Mouse (Mus musculus) megakaryocyte, embryonic 14.5 days (primary cell): ENCODE data around the gene Fgfr2. TPM values are rescaled to one million over a fixed set of nuclear protein-coding genes. Genes with fewer than 3 reads are reported as not detected.
"Not testable (repeated sequence)": the region's sequence is repeated elsewhere in the genome, so short reads cannot be mapped to it uniquely, and the experiment has no call there.

Experiments used
- H3K27me3 ChIP-seq: replicated peaks from 2 replicates; pipeline ENCODE3; 2012; ENCODE audit warnings: inconsistent platforms
- H3K36me3 ChIP-seq: replicated peaks from 2 replicates; pipeline ENCODE3; 2012; ENCODE audit warnings: low read length, inconsistent platforms, mixed read lengths
- H3K4me1 ChIP-seq: 2 replicates; pipeline ENCODE4 v1.6.1; 2012; ENCODE audit warnings: inconsistent platforms
- H3K4me3 ChIP-seq: replicated peaks from 2 replicates; pipeline ENCODE3; 2012; ENCODE audit warnings: moderate library complexity, mild to moderate bottlenecking, inconsistent platforms
- H3K9me3 ChIP-seq: 2 replicates; pipeline ENCODE4 v1.6.1; 2012; ENCODE audit warnings: inconsistent platforms
- FLI1 ChIP-seq: IDR thresholded peaks from 2 replicates; pipeline ENCODE4 v1.6.1; 2012; ENCODE audit warnings: low read length, inconsistent platforms, mixed read lengths
- GATA1 ChIP-seq: IDR thresholded peaks from 3 replicates; pipeline ENCODE4 v1.6.1; 2012; ENCODE audit warnings: mixed read lengths, low read length, inconsistent platforms, borderline replicate concordance
- polyA plus RNA-seq: library from polyadenylated mRNA; stranded (reverse); fragments of >175 nt; gene quantifications from 2 replicates; pipeline ENCODE4 v1.2.3, GENCODE M21; 2012; ENCODE audit warnings: low replicate concordance; ENCODE audit not compliant: insufficient read depth

Gene Fgfr2
- polyA plus RNA-seq, 1 experiment: 0.45 TPM

- H3K9me3 ChIP-seq: no peaks in the 10 kb centered on the region
- TF ChIP-seq GATA1 (no peak), FLI1 (no peak)
- H3K27me3 ChIP-seq: no peaks in the 10 kb centered on the region
Measured at GRCm38 (mm10) chr7:131162251-131162650, 1960.9 kb downstream of the Fgfr2 start.

GRCm38 (mm10) chr7:131153044-131153443 lies 1970.1 kb downstream of the Fgfr2 start:
- H3K4me1 ChIP-seq: peaks cover 3% of the 10 kb centered on the region
- TF ChIP-seq GATA1 (no peak), FLI1 (no peak)
- no peaks in the 10 kb centered on the region for H3K36me3 ChIP-seq
- H3K9me3 ChIP-seq: no peaks in the 10 kb centered on the region
- no peak overlapping the region for H3K4me3 ChIP-seq
- peaks cover 8% of the 10 kb centered on the region for H3K27me3 ChIP-seq

More at GRCm38 (mm10) chr7:131162251-131162650, 1960.9 kb downstream of the Fgfr2 start:
- H3K36me3 ChIP-seq: no peaks in the 10 kb centered on the region
- H3K4me1 ChIP-seq: no peaks in the 10 kb centered on the region
- H3K4me3 ChIP-seq: no peak overlapping the region

GRCm38 (mm10) chr7:131150179-131150578 lies 1973.0 kb downstream of the Fgfr2 start:
- TF ChIP-seq FLI1 (no peak), GATA1 (no peak)
- H3K27me3 ChIP-seq: peaks cover 4% of the 10 kb centered on the region
- no peak overlapping the region for H3K4me3 ChIP-seq
- peaks cover 3% of the 10 kb centered on the region for H3K4me1 ChIP-seq
- H3K9me3 ChIP-seq: no peaks in the 10 kb centered on the region
- H3K36me3 ChIP-seq: no peaks in the 10 kb centered on the region

GRCm38 (mm10) chr7:131146214-131146613 lies 1976.9 kb downstream of the Fgfr2 start, which contains the start of gene 4933402N03Rik:
Gene 4933402N03Rik, minus strand, starts transcription at chr7:131146314.
- Histone ChIP-seq H3K36me3 (no peaks in the 10 kb centered on the region), H3K27me3 (no peaks in the 10 kb centered on the region), H3K9me3 (no peaks in the 10 kb centered on the region), H3K4me3 (no peak within 1 kb of the TSS), H3K4me1 (no peaks in the 10 kb centered on the region)
- TF ChIP-seq FLI1 (no peak), GATA1 (no peak)

- TF ChIP-seq GATA1 (no peak), FLI1 (no peak)
- Histone ChIP-seq H3K27me3 (no peaks in the 10 kb centered on the region), H3K4me1 (no peaks in the 10 kb centered on the region), H3K36me3 (no peaks in the 10 kb centered on the region), H3K9me3 (peaks cover 5% of the 10 kb centered on the region), H3K4me3 (no peak overlapping the region)
Measured at GRCm38 (mm10) chr7:131133181-131133580, 1990.0 kb downstream of the Fgfr2 start.

GRCm38 (mm10) chr7:131130021-131130420 lies 1993.1 kb downstream of the Fgfr2 start:
- no peaks in the 10 kb centered on the region for H3K27me3 ChIP-seq
- no peaks in the 10 kb centered on the region; the same call in 1 of the 2 replicates for H3K9me3 ChIP-seq
- no peaks in the 10 kb centered on the region for H3K36me3 ChIP-seq
- no peak overlapping the region for H3K4me3 ChIP-seq
- no peak for TF ChIP-seq GATA1
- TF ChIP-seq FLI1: no peak
- no peaks in the 10 kb centered on the region for H3K4me1 ChIP-seq

GRCm38 (mm10) chr7:131122210-131122807 lies 2000.8 kb downstream of the Fgfr2 start:
- Histone ChIP-seq H3K27me3 (no peaks in the 10 kb centered on the region), H3K36me3 (no peaks in the 10 kb centered on the region), H3K4me1 (no peaks in the 10 kb centered on the region), H3K9me3 (peaks cover 20% of the 10 kb centered on the region; the same call in 1 of the 2 replicates), H3K4me3 (no peak overlapping the region)
- TF ChIP-seq FLI1 (no peak), GATA1 (no peak)

- H3K27me3 ChIP-seq: no peaks in the 10 kb centered on the region
- TF ChIP-seq FLI1 (no peak), GATA1 (no peak)
- H3K4me1 ChIP-seq: no peaks in the 10 kb centered on the region
- H3K9me3 ChIP-seq: peaks cover 5% of the 10 kb centered on the region; the same call in 1 of the 2 replicates
- no peak overlapping the region for H3K4me3 ChIP-seq
- H3K36me3 ChIP-seq: no peaks in the 10 kb centered on the region
Measured at GRCm38 (mm10) chr7:131114434-131114833, 2008.7 kb downstream of the Fgfr2 start.

- Histone ChIP-seq H3K9me3 (no peaks in the 10 kb centered on the region), H3K4me1 (no peaks in the 10 kb centered on the region), H3K4me3 (no peak overlapping the region), H3K27me3 (no peaks in the 10 kb centered on the region), H3K36me3 (no peaks in the 10 kb centered on the region)
- TF ChIP-seq GATA1 (no peak), FLI1 (no peak)
Measured at GRCm38 (mm10) chr7:131113676-131114075, 2009.5 kb downstream of the Fgfr2 start.

GRCm38 (mm10) chr7:131112486-131112885 lies 2010.7 kb downstream of the Fgfr2 start:
- no peak for TF ChIP-seq FLI1

GRCm38 (mm10) chr7:131082403-131082802 lies 2040.7 kb downstream of the Fgfr2 start:
- not testable (repeated sequence) for H3K9me3 ChIP-seq, H3K36me3 ChIP-seq, H3K4me3 ChIP-seq, H3K27me3 ChIP-seq, H3K4me1 ChIP-seq

More at GRCm38 (mm10) chr7:131112486-131112885, 2010.7 kb downstream of the Fgfr2 start:
- no peaks in the 10 kb centered on the region for H3K4me1 ChIP-seq
- H3K4me3 ChIP-seq: no peak overlapping the region
- H3K9me3 ChIP-seq: no peaks in the 10 kb centered on the region
- no peaks in the 10 kb centered on the region for H3K36me3 ChIP-seq
- no peaks in the 10 kb centered on the region for H3K27me3 ChIP-seq
